Mouse (Mus musculus): ENCODE data around the gene Lrig3.

DNA sequence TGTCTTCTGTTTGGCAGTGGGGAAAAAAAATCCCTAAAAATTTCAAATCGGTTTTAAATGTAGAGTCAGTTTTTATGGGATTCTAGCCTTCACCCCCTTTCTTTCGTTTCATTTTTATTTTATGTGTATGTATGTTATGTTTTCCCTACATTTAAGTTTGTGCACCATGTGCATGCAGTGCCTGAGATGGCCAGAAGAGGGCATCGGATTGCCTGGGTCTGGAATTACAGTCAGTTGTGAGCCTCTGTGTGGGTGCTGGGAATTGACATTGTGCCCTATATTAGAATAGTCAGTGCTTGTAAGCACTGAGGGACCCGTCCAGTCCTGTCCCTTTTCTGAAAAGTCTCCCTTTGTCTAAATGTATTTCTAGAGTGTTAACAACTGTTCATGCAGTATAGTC, 96.8 kb downstream of the Lrig3 start:
- no peak for TF ChIP-seq CTCF (IDR thresholded peaks at IDR 0.05; ENCODE audit: extremely low read depth, insufficient read depth, low read length)
- TF ChIP-seq POLR2A (IDR thresholded peaks at IDR 0.05; ENCODE audit: extremely low read depth, insufficient read depth, low read length), result no peak
